Mouse (Mus musculus): Measurements from ENCODE around the gene Adgrf1.
A peak's percentile ranks its signal among the peaks of the same experiment; 100 is the strongest.

The Adgrf1 gene

DNA sequence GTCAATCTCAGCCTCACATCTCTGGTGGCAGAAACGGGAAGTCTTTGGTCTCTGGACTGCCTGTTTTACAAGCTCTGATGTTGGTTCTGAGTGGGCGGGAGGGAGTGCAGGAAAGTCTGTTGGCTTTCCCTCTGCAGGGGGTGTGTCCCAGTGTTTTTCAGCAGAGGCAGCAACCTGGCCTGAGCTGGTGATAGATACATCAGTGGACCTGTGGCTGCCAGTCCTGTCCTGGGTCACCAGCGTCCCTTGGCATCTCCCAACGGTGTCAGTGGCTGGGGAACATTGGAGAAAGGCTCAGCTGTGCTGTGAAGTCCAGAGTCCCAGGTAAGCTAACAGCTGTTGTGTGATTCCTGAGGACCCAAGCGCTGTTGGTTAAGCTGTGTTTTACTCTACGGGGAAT, at the start of gene Adgrf1:
Gene Adgrf1 (plus strand): TSS at position 169 of the 400 bp plus-strand sequence.
- no peak for DNase-seq (ENCODE audit: low read depth, low spot score)

DNA sequence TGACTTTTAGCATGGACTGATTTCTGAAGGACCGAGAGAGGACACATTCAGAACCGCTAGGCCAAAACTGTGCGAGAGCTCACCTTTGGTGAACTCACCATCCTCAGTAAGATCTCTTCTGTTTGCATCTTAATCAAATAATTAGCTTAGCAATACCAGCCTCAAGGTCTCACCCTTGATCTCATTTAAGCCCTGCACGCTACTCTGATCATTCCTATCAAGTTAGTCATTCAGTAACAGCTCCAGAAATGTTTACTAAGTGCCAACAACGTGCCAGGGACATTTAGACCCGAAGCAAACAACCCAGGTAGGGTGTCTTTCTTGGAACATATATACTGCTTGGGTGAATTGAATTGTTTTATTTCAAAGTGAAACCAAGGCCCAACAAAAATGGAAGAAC, 44.0 kb upstream of the Adgrf1 start:
- DNase-seq (ENCODE audit: low read depth, low spot score): no peak

GRCm38 (mm10) chr17:43229621-43230513, 40.3 kb upstream of the Adgrf1 start:
- DNase-seq (ENCODE audit: low read depth, low spot score): peak; percentile 86

DNA sequence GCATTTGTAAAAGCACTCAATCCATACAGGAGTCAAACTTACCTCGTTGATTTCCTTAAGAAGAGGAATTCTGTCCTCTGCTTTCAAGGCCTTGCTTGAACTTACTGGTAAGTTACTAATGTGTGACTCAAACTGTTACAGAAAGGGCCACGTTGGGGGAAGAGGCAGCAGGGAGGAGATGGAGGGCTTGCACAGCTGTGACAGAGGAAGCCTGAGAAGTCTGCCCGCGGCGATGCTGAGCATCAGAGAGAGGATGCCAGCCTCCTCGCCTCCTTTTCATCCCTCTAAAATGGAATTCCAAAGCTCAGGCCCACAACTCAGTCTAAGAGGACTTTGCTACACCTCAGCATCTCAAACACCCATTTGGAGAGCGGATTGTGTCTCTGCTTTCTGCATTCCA, 39.3 kb upstream of the Adgrf1 start:
- no peak for DNase-seq (ENCODE audit: low read depth, low spot score)

DNA sequence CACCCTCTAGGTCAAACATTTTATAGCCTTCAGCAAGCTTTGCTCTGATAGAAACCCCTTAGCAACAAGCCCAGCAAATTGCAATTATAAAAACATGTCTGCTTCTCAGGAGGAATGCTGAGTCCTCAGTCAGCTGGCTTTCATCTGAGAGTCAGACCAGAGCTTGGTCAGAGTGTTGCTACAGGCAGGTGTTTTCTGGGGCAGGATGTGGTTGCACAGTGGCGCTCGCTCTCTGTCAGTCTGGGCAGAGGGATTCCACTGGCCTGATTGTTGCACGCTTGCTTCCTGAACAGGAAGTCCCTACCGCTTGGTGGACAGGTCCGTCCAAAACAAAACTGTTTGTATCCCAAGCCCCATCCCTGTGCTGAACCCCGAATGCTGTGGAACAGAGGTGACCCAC, 37.4 kb upstream of the Adgrf1 start:
- DNase-seq (ENCODE audit: low read depth, low spot score): no peak

GRCm38 (mm10) chr17:43236656-43237250, 33.4 kb upstream of the Adgrf1 start:
- DNase-seq (ENCODE audit: low read depth, low spot score): no peak

DNA sequence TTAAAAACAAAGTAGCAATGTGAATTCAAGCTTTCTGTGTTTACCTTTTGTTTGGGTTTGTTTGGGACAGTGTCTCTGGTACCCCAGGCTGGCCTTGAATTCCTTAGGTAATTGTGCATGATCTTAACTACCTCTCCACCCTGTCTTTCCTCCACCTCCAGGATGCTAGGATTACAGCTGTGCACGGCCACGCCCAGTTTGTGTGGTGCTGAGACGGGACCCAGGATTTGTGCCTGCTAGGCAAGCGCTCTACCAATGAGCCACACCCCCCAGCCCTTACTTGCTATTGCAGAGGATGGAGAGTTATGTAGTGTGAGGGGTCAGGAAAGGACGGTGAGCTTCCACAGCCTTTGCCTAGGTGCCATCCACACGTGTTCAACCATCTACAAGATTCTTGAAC, 31.1 kb upstream of the Adgrf1 start:
- DNase-seq (ENCODE audit: low read depth, low spot score): no peak

DNA sequence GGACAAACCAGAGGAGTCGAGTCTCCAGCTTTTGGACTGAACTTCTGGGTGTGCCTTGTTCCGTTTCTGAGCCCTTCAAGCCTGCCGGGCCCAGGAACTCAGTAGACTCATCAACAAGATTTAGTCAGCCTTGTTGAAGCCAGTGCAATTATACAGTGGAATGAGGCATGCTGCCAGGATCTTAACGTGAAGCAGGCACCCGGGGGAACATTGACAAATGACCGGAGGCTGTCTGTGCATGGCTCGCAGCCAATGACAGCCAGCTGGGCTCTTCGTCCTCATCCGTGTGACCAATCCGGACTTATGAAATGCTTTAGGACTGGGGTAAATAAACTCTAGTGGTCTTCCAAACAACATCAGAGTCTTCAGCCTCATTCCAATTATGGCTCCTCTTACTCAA, 29.0 kb upstream of the Adgrf1 start:
- no peak for DNase-seq (ENCODE audit: low read depth, low spot score)

- DNase-seq (ENCODE audit: low read depth, low spot score): no peak
Observed at GRCm38 (mm10) chr17:43242609-43243008, 27.5 kb upstream of the Adgrf1 start.

- no peak for DNase-seq (ENCODE audit: low read depth, low spot score)
Observed at GRCm38 (mm10) chr17:43245364-43245763, 24.8 kb upstream of the Adgrf1 start.

- no peak for DNase-seq (ENCODE audit: low read depth, low spot score)
Observed at GRCm38 (mm10) chr17:43247245-43247644, 22.9 kb upstream of the Adgrf1 start.

GRCm38 (mm10) chr17:43249645-43250044, 20.5 kb upstream of the Adgrf1 start:
- no peak for DNase-seq (ENCODE audit: low read depth, low spot score)

DNA sequence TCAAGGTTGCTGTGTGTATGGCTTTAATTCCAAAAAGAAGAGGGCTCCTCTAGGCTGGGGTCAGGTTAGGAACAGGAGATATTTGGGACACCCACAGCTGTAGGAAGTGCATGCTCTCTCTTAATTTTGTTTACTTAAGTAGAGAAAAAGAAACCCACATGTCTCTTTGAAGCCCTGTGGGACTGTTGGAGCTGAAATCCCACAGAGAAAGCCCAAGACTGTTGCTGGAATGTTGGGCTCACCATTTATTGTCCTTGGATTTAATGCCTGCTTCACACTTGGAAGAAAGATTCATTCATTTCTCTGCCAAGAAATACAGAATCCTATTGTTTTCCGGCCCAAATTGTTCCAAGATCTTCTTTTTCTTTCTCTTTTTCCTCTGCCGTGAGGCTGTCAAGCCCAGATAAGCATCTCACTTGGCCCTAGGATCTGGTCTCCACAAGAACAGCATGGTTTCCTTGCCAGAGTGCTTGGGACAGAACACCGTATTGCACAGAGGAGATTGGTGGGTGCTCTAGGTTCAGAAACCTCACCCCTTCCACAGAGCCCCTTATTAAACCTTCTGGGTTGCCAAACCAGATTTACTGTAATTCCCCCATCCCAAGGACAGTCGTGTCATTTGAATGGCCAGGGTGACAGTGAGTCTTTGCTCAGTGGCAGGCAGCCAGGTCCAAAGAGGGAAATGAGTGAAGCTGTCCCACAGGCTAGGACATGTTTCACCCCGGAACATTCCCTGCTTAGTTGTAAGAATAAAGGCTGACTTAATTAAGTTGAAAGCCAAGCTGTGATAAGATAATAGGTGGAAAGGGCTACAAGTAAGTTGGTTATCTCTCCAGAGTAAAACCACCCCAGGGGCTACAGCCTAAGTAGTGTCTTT, 18.6 kb upstream of the Adgrf1 start:
- DNase-seq (ENCODE audit: low read depth, low spot score): no peak

GRCm38 (mm10) chr17:43252846-43253245, 17.3 kb upstream of the Adgrf1 start:
- DNase-seq (ENCODE audit: low read depth, low spot score): no peak

- no peak for DNase-seq (ENCODE audit: low read depth, low spot score)
Observed at GRCm38 (mm10) chr17:43254261-43254660, 15.9 kb upstream of the Adgrf1 start.

DNA sequence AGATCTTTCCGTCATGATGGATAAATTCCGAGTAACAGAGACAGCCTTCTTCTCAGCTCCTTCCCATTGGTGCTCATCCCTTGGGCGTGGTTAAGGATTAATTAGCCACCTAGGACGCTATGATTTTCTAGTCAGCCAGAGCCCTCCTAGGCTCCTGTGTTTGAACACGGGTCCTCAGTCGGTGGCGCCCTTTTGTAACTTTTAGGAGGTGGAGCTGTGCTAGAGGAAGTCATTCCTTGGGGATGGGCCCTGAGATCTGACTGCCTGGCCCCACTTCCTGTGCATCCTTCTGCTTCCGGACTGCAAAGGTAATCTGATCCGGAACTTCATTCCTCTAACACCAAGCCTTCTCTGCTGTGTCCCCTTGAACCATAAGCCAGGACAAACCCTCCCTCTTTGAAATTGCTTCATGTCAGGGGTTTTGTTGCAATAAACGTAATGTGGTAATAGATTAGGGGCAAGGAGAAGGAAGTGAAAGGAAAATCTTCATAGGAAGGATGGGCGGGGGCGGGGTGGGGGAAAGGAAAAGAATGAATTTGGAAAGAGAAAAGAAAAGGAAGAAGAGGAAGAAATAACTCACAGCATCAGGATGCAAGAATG, 13.5 kb upstream of the Adgrf1 start:
- no peak for DNase-seq (ENCODE audit: low read depth, low spot score)

GRCm38 (mm10) chr17:43257699-43258098, 12.4 kb upstream of the Adgrf1 start:
- no peak for DNase-seq (ENCODE audit: low read depth, low spot score)

DNA sequence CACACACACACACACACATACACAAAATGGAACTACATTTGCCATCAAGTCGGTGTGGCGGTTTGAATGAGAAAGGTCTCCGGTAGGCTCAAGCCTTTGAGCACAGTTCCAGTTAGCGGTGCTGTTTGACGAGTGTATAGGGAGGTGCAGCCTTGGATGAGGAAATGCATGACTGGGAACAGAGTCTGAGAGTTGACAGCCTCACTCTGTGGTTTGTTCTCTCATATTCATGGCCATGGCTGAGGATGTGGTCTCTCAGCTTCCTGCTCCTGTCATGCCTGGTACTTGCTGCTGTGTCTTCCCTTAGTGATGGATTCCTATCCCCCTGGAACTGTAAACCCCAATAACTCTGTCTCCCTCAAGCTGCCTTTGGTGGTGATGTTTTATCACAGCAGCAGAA, 8.2 kb upstream of the Adgrf1 start:
- DNase-seq (ENCODE audit: low read depth, low spot score): no peak

DNA sequence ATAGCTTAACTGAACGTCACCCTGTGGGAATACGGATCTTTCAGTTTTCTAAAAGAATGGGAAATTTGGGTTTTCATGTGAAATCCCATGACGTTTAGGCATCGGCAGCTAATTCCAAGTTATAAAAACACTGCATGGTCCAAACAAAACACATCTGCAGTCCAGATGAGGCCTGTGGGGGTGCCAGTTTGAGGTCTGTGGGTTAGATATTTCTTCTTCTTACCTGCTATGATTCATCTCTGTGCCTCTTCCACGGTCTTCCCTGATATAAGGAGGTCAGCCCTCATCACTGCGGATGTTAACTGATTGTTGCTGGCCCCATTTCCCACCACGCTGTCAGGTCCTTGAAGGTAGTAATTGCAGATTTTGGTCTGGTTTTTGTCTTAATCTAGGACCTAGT, 5.4 kb upstream of the Adgrf1 start:
- DNase-seq (ENCODE audit: low read depth, low spot score): no peak

DNA sequence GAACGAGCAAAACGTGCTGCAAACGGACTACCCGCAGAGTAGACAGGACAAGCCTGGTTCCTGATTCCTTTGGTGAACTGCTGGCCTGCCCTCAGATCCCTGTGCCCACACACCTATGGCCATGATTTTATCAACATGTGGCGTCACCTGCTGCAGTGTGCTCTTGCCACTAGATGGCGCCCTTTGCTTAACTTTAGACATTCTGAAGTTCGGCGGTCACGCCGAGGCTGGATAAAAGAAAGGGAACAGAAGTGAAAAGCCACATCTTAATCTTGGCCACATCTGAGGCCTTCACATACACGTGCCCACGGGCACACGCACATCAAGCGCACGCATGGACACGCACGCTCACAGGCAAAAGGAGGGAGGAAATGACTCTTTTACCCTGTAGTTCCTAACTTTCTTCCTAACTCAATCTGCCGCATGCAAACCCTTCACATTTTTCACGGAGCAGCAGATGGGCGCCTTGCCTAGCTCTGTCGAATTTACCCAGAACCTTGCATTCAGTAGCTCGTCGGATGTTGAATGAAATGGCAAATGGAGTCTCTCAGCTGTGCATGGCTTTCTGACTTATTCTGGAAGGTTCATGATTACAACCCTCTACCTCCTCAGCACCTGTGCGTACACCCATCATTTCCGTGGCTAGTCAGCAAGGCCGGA, 4.8 kb upstream of the Adgrf1 start:
- peak; percentile 88 for DNase-seq (ENCODE audit: low read depth, low spot score)

GRCm38 (mm10) chr17:43265944-43266343, 4.2 kb upstream of the Adgrf1 start:
- DNase-seq (ENCODE audit: low read depth, low spot score): no peak

All from forelimb bud, embryonic 11.5 days (tissue).